Mouse (Mus musculus) intestine, embryonic 15.5 days (tissue): ENCODE measurements around the gene Idi2. TPM values are rescaled to one million over a fixed set of nuclear protein-coding genes. Genes with fewer than 3 reads are reported as not detected.

Experiments used
- polyA plus RNA-seq: library from polyadenylated mRNA; unstranded; fragments of >200 nt; fragmentation: Nextera tagmentation; extraction: Ambion mirVana; gene quantifications from 2 replicates; pipeline ENCODE4 v1.2.1, GENCODE M21; 2015

Idi2 gene
- polyA plus RNA-seq, 1 experiment from 2014 or later, result not detected

Other genes starting within 250 kb of the Idi2 start
- gene Wdr37, start 81.0 kb upstream of the Idi2 start, polyA plus RNA-seq, result 14.0 and 16.6 TPM in 2 replicates
- gene Idi1, start 67.4 kb upstream of the Idi2 start, polyA plus RNA-seq, result 126 and 131 TPM in 2 replicates
- gene Gm9745, start 4.6 kb upstream of the Idi2 start, polyA plus RNA-seq, result not detected in 2 replicates
- 75.6 and 77.8 TPM in 2 replicates for gene Gtpbp4, start 43.2 kb downstream of the Idi2 start, polyA plus RNA-seq
- gene Larp4b, start 141.0 kb downstream of the Idi2 start, polyA plus RNA-seq, result 37.6 and 38.3 TPM in 2 replicates